Mouse (Mus musculus): ENCODE results near the gene Metap1. TPM values are rescaled to one million over a fixed set of nuclear protein-coding genes. Genes with fewer than 3 reads are reported as not detected.

Gene Metap1
- polyA plus RNA-seq, 1 experiment: 63.5 TPM

DNA sequence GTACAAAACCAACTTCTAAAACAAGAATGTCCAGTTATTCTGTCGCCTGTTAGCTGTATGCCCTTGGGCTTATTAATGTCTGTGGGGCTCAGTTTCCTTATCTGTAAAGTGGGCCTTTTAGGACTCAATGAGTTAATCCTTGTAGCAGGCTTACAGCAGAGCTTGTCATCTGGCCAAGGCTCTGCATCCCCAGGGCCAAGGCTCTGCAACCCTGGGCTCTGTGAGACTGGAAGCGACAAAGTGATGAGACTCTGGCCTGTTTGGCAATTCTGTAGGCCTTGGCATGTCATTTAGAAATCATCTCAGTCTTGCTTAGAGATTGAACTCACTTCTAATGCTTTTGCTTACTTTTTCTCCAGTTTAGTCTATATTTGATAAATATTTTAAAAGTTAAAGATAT is 20.3 kb upstream of the Metap1 start:
- TF ChIP-seq POLR2A (IDR thresholded peaks at IDR 0.05; ENCODE audit: low read depth, low read length) (no peak), CTCF (IDR thresholded peaks at IDR 0.05; ENCODE audit: borderline replicate concordance, insufficient read depth, low read length) (no peak)
- no peak overlapping the region for H3K27ac ChIP-seq (ENCODE audit: insufficient read depth, low read length)
- H3K4me1 ChIP-seq (ENCODE audit: control insufficient read depth, insufficient read depth, low read length): peaks cover 5% of the 10 kb centered on the region
- no peak overlapping the region for H3K4me3 ChIP-seq (ENCODE audit: insufficient read depth, low read length)

DNA sequence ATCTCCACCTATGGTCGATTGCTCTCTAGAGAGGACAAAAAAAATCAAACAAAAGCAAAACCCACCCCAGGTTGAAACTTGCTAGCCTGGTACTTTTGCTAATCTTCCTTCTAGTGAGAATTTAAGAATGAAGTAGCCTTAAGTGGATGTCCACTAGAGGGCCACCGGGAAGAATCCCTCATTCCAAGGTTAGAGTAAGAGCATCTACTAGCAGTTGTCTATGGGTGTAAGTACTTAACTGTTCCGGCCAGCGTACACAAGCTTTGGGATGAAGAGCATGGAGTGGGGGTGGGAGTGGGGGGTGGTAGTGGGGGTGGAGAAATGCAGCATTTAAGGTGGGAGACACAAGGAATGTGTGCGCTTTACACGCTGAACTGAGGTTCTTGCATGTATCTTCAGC is 17.4 kb upstream of the Metap1 start:
- Histone ChIP-seq H3K4me1 (ENCODE audit: control insufficient read depth, insufficient read depth, low read length) (no peaks in the 10 kb centered on the region), H3K27ac (ENCODE audit: insufficient read depth, low read length) (no peak overlapping the region), H3K4me3 (ENCODE audit: insufficient read depth, low read length) (no peak overlapping the region)
- TF ChIP-seq POLR2A (IDR thresholded peaks at IDR 0.05; ENCODE audit: low read depth, low read length) (no peak), CTCF (IDR thresholded peaks at IDR 0.05; ENCODE audit: borderline replicate concordance, insufficient read depth, low read length) (no peak)

DNA sequence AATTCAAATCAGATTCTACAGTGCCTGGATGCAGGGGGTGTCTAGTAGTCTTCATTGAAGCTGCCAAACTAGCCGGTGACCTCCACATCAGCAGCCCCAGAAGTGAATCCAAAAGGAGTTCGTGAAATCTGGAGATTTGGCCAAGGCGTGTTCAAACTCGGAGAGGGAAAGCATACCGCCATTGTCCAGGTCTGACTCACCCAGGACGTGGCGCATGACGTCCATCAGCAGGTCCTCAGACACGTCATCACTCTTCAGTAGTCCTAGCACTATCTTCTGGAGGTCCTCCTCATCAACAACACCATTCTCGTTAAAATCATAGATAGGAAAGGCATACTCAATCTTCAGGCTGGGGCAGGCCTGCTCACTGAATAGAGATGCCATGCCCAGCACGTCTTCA is 14.4 kb upstream of the Metap1 start:
- no peak overlapping the region for H3K4me3 ChIP-seq (ENCODE audit: insufficient read depth, low read length)
- H3K27ac ChIP-seq (ENCODE audit: insufficient read depth, low read length): no peak overlapping the region
- no peak for TF ChIP-seq CTCF (IDR thresholded peaks at IDR 0.05; ENCODE audit: borderline replicate concordance, insufficient read depth, low read length)
- TF ChIP-seq POLR2A (IDR thresholded peaks at IDR 0.05; ENCODE audit: low read depth, low read length): no peak
- H3K4me1 ChIP-seq (ENCODE audit: control insufficient read depth, insufficient read depth, low read length): no peaks in the 10 kb centered on the region

DNA sequence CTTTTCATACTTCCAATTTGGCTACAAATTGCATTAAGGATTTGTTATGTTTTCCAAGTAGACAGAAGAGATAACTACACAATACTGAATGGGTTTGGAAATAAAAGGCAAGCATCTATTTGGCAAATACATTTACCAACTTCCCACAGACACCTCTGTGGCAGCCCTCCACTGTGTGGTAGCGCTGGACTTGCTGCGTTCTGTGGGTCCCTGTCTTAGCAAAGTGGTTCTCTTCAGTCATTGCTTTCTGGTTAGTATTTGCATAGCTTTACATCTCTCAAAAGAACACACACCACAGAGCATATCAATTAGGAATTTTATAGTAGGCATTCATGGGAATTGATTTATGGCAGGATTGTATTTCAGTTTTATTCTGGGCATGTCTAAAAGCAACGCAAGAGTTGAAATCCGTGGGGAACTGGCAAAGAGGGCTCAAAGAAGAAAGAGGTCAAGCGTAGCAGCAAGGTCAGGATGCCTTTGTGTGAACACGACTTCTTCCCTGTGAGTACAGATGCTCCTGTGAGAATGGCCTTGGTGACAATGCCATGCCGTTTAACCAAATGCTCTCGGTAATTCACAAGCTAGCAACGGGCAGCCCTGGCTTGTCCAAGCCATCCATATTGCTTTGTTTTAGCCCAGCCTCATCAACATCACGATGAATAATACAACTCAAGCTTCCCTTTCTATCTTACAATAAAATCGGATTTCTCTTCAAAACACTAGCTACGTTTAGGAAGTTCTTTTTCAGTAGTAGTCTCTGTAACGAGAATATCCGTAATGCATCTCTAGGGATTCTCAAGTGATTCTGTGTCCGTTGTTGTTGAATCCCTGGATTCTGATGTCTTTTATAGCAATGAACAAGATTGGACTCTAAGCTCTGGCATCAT is 10.8 kb upstream of the Metap1 start:
- Histone ChIP-seq H3K4me3 (ENCODE audit: insufficient read depth, low read length) (no peak overlapping the region), H3K27ac (ENCODE audit: insufficient read depth, low read length) (no peak overlapping the region), H3K4me1 (ENCODE audit: control insufficient read depth, insufficient read depth, low read length) (no peaks in the 10 kb centered on the region)
- TF ChIP-seq CTCF (IDR thresholded peaks at IDR 0.05; ENCODE audit: borderline replicate concordance, insufficient read depth, low read length) (no peak), POLR2A (IDR thresholded peaks at IDR 0.05; ENCODE audit: low read depth, low read length) (no peak)

DNA sequence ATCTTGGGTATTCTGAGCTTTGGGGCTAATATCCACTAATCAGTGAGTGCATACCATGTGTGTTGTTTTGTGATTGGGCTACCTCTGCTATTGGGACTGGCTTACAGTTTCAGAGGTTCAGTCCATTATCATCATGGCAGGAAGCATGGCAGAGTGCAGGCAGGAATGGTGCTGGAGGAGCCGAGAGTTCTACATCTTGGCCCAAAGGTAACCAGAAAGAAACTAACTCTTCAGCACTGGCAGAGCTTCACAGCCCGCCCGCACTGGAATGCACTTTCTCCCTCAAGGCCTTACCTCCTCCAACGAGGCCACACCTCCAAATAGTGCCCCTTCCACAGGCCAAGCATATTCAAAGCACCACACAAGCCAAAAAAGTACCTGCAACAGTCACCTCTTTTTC is 9.4 kb upstream of the Metap1 start:
- Histone ChIP-seq H3K4me3 (ENCODE audit: insufficient read depth, low read length) (no peak overlapping the region), H3K27ac (ENCODE audit: insufficient read depth, low read length) (no peak overlapping the region), H3K4me1 (ENCODE audit: control insufficient read depth, insufficient read depth, low read length) (no peaks in the 10 kb centered on the region)
- TF ChIP-seq CTCF (IDR thresholded peaks at IDR 0.05; ENCODE audit: borderline replicate concordance, insufficient read depth, low read length) (no peak), POLR2A (IDR thresholded peaks at IDR 0.05; ENCODE audit: low read depth, low read length) (no peak)

GRCm38 (mm10) chr3:138495166-138496145 is 6.1 kb upstream of the Metap1 start:
- Histone ChIP-seq H3K27ac (ENCODE audit: insufficient read depth, low read length) (peak overlapping the region; percentile 65; the same call in 1 of the 2 replicates), H3K4me1 (ENCODE audit: control insufficient read depth, insufficient read depth, low read length) (no peaks in the 10 kb centered on the region), H3K4me3 (ENCODE audit: insufficient read depth, low read length) (no peak overlapping the region)
- no peak for TF ChIP-seq CTCF (IDR thresholded peaks at IDR 0.05; ENCODE audit: borderline replicate concordance, insufficient read depth, low read length)
- no peak for TF ChIP-seq POLR2A (IDR thresholded peaks at IDR 0.05; ENCODE audit: low read depth, low read length)

- peak overlapping the region; percentile 65 for H3K27ac ChIP-seq (ENCODE audit: insufficient read depth, low read length)
- H3K4me3 ChIP-seq (ENCODE audit: insufficient read depth, low read length): no peak overlapping the region
- TF ChIP-seq CTCF (IDR thresholded peaks at IDR 0.05; ENCODE audit: borderline replicate concordance, insufficient read depth, low read length): no peak
- TF ChIP-seq POLR2A (IDR thresholded peaks at IDR 0.05; ENCODE audit: low read depth, low read length): no peak
- no peaks in the 10 kb centered on the region for H3K4me1 ChIP-seq (ENCODE audit: control insufficient read depth, insufficient read depth, low read length)
Measured at GRCm38 (mm10) chr3:138494565-138494964, 5.2 kb upstream of the Metap1 start.

- Histone ChIP-seq H3K27ac (ENCODE audit: insufficient read depth, low read length) (no peak overlapping the region), H3K4me3 (ENCODE audit: insufficient read depth, low read length) (no peak overlapping the region), H3K4me1 (ENCODE audit: control insufficient read depth, insufficient read depth, low read length) (no peaks in the 10 kb centered on the region)
- no peak for TF ChIP-seq CTCF (IDR thresholded peaks at IDR 0.05; ENCODE audit: borderline replicate concordance, insufficient read depth, low read length)
Measured at GRCm38 (mm10) chr3:138493668-138494067, 4.4 kb upstream of the Metap1 start.

DNA sequence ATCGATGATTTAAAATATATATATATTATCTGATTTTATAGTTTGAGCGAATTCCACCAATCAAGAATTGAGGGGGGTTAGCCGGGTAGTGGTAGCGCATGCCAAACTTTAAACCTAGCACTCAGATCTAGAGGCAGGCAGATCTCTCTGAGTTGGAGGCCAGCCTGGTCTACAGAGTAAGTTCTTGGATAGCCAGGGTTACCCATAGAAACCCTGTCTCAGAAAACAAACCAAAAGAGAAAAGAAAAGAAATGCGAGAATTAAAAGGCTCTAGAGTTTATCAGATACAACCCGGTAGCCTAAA is 671 bp upstream of the Metap1 start:
- Histone ChIP-seq H3K4me3 (ENCODE audit: insufficient read depth, low read length) (peak overlapping the region; percentile 58), H3K4me1 (ENCODE audit: control insufficient read depth, insufficient read depth, low read length) (no peaks in the 10 kb centered on the region; the same call in 1 of the 2 replicates), H3K27ac (ENCODE audit: insufficient read depth, low read length) (no peak overlapping the region)
- no peak for TF ChIP-seq CTCF (IDR thresholded peaks at IDR 0.05; ENCODE audit: borderline replicate concordance, insufficient read depth, low read length)
- TF ChIP-seq POLR2A (IDR thresholded peaks at IDR 0.05; ENCODE audit: low read depth, low read length): no peak

Measured in embryonic fibroblast, embryonic 13.5 days (primary cell).